Comparison of ENCODE assay signal across 8 mouse cellular contexts in the genomic region with DNA sequence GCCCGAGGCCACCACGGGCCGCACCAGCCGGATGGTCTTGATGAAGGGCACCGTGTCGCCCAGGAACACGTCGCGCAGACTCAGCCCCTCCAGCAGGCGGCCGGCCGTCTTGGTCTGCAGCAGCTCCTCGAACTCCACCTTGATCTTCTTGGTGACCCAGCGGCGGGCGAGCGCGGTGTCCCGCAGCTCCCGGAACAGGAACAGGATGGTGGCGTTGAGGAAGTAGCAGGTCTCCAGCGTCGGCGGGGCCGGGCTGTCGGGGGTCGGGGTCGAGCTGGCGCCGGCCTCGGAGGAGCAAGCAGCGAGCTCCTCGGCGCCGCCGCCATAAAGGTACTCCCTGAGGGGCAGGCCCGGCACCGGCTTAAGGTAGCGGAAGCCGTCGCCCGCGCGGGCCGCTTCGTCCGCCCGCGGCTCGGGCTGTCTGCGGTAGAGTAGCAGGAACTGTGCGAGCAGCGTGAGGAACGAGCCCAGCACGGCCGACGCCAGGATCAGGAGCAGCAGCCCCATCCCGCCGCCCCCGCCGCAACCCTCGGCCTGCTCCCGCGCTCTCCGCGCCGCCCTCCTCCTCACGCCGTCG. TPM values are rescaled to one million over a fixed set of nuclear protein-coding genes. Genes with fewer than 3 reads are reported as not detected.
DNase-seq lines count a peak whose midpoint lies in the region; ATAC-seq and TF ChIP-seq lines count a peak whose summit lies in the region.

No protein-coding gene starts in this region.

- no peaks in the 10 kb centered on the region for H3K36me3 ChIP-seq in ES-E14 (ENCODE audit: control insufficient read depth, insufficient read depth, low read length, poor library complexity, severe bottlenecking)
- H3K36me3 ChIP-seq in forebrain, embryonic 14.5 days (ENCODE audit: control insufficient read depth, insufficient read depth, low read length) = no peaks in the 10 kb centered on the region

- peak; percentile 67 for ATAC-seq in forebrain, embryonic 14.5 days

- H3K27ac ChIP-seq in ES-E14 (ENCODE audit: insufficient read depth, low read depth, low read length, poor library complexity, severe bottlenecking) = no peak overlapping the region
- H3K27ac ChIP-seq in forebrain, embryonic 14.5 days (ENCODE audit: low read depth, low read length) = peak overlapping the region; percentile 92

- WGBS in forebrain, embryonic 14.5 days = under 1% methylated on average over 62 of the region's 70 CpGs

- H3K4me3 ChIP-seq in ES-E14 (ENCODE audit: insufficient read depth in 1 of 2, low read depth in 1 of 2, low read length in 2 of 2, poor library complexity in 1 of 2, severe bottlenecking in 1 of 2) = peak overlapping the region; percentile 80 to 94
- peak overlapping the region; percentile 92 for H3K4me3 ChIP-seq in forebrain, embryonic 14.5 days (ENCODE audit: low read depth, low read length)

- in situ Hi-C loops in ES-E14 (cut with MboI; ENCODE audit: low sequenced_read_pairs in 2 of 2, unreplicated experiment in 2 of 2) = no loop called here

- H3K4me1 ChIP-seq in ES-E14 (ENCODE audit: control insufficient read depth in 2 of 2, insufficient read depth in 2 of 2, low read length in 2 of 2, poor library complexity in 1 of 2) = peaks cover 2 to 4% of the 10 kb centered on the region in 2 experiments; a peak in 2 of 4 replicates
- H3K4me1 ChIP-seq in forebrain, embryonic 14.5 days (ENCODE audit: control insufficient read depth, insufficient read depth, low read length) = peaks cover 27% of the 10 kb centered on the region

- no peaks in the 10 kb centered on the region for H3K27me3 ChIP-seq in forebrain, embryonic 14.5 days (replicated peaks; ENCODE audit: control insufficient read depth, insufficient read depth, low read length)

- no peaks in the 10 kb centered on the region for H3K9me3 ChIP-seq in ES-E14 (ENCODE audit: control insufficient read depth, insufficient read depth, low read depth, low read length)
- H3K9me3 ChIP-seq in forebrain, embryonic 14.5 days (replicated peaks; ENCODE audit: control insufficient read depth, low read length) = no peaks in the 10 kb centered on the region

- H3K9ac ChIP-seq in ES-E14 (ENCODE audit: insufficient read depth, low read depth, low read length, poor library complexity, severe bottlenecking) = peak overlapping the region; percentile 95
- H3K9ac ChIP-seq in forebrain, embryonic 14.5 days (ENCODE audit: low read length) = peak overlapping the region; percentile 93

- H3K4me2 ChIP-seq in forebrain, embryonic 14.5 days (ENCODE audit: low read length) = peak overlapping the region; percentile 98

- intact Hi-C loops in heart, postnatal 25 days (cut with DNase I) = no loop called here

- DNase-seq in ES-E14 (ENCODE audit: low read depth, low spot score) = peak; percentile 7
- peak; percentile 60 to 70 for DNase-seq in adrenal gland, postnatal 36 days
- no peak for DNase-seq in forebrain, embryonic 14.5 days (ENCODE audit: low spot score)
- DNase-seq in heart, postnatal 25 days (ENCODE audit: low spot score) = peak; percentile 37
- peak; percentile 65 to 79 for DNase-seq in kidney, postnatal 4 days
- DNase-seq in lung, postnatal 14 days = peak; percentile 65
- peak; percentile 38 for DNase-seq in ovary, postnatal 14 days (ENCODE audit: low spot score)
- no peak for DNase-seq in Muller cell, postnatal 12 days (ENCODE audit: inconsistent ontology term)

TF ChIP-seq in ES-E14, 5 proteins besides CTCF, POLR2A, EP300 and RAD21:
- TF ChIP-seq CHD2 (IDR thresholded peaks at IDR 0.05; ENCODE audit: low read depth, low read length) (no peak), HCFC1 (IDR thresholded peaks at IDR 0.05; ENCODE audit: borderline replicate concordance, insufficient read depth, low read length) (0 out of 2 replicates have a peak, but pooled peaks have one; percentile 44)

RNA-seq across cellular contexts. Expression of a gene that starts 0.4 kb away (rescaled TPM):
- 50.6 and 54.0 TPM in 2 replicates for total RNA-seq in ES-E14 (2012; rRNA removed)
- total RNA-seq in adrenal gland, postnatal 36 days (2021) = 10 to 100 TPM; 35.6 to 38.8 TPM
- polyA plus RNA-seq in forebrain, embryonic 14.5 days (2014; fragmentation: Nextera tagmentation; extraction: Ambion mirVana) = 11.2 and 12.3 TPM in 2 replicates
- 10 to 100 TPM; 23.0 to 25.1 TPM for total RNA-seq in heart, postnatal 25 days (2021)

RNA-seq across cellular contexts. Expression of a gene that starts 23.1 kb away (rescaled TPM):
- 262 and 538 TPM in 2 replicates for total RNA-seq in ES-E14 (2012; rRNA removed)
- total RNA-seq in adrenal gland, postnatal 36 days (2021) = 100 to 1,000 TPM; 636 to 846 TPM
- polyA plus RNA-seq in forebrain, embryonic 14.5 days (2014; fragmentation: Nextera tagmentation; extraction: Ambion mirVana) = 9.8 and 28.2 TPM in 2 replicates
- total RNA-seq in heart, postnatal 25 days (2021) = 100 to 1,000 TPM; 247 to 305 TPM

Comparison
In these comparisons a context has a peak if more than half of its experiments do, and no peak if none do; other contexts are left out.
1. DNase-seq: peak in ES-E14 (single experiment), adrenal gland, postnatal 36 days (2 of 2), heart, postnatal 25 days (single experiment), kidney, postnatal 4 days (2 of 2), lung, postnatal 14 days (single experiment) and ovary, postnatal 14 days (single experiment); none in forebrain, embryonic 14.5 days (single experiment) and Muller cell, postnatal 12 days (single experiment).